Mouse (Mus musculus) embryo, embryonic 11 days (tissue): ENCODE data around the gene Snrnp70.
"Not testable (repeated sequence)": the region's sequence is repeated elsewhere in the genome, so short reads cannot be mapped to it uniquely, and the experiment has no call there.

ENCODE experiments used
- DNase-seq: peaks from one replicate; pipeline ENCODE4 v3.0.0-alpha.2; 2015

The Snrnp70 gene

DNA sequence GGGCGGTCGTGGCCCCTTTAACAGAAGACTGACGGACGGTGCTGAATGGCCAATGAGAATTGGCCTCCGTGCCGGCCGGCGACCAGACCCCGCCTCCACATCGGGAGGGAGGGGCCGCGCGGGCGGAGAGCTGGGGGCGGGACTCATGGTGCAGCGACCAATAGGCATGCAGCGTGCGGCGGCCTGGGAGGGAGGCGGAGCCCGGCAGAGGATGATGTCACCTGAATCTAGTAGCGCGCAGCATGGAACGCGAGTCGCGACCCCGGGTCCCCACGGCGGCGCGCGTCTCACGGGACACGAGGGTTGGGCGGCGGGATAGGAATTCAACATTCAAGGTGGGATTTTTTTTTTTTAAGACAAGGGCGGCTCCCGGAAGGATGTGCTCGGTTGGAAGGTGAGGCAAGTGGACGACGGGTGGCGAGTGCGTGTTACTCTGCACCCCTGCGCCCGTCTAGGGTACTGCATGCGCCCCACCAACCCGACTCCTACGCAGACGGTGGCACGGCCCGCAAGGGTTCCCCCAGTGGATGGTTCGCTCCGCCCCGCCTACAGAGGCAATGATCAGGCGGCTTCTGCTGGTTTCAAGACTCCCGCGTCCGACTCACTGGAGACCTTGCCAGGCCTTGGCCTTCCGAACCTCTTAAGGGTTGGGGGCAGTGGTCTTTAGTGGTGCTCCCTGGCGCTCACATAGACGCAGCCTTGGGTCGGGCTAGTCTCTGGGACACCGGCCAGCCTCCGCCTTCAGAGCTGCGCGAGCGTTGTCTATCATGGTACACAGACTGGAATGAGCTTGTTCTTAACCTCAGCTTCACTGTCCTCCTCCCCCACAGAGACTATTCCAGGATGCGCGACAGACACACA lies 28.3 kb downstream of the Snrnp70 start:
- peak; percentile 97 for DNase-seq

DNA sequence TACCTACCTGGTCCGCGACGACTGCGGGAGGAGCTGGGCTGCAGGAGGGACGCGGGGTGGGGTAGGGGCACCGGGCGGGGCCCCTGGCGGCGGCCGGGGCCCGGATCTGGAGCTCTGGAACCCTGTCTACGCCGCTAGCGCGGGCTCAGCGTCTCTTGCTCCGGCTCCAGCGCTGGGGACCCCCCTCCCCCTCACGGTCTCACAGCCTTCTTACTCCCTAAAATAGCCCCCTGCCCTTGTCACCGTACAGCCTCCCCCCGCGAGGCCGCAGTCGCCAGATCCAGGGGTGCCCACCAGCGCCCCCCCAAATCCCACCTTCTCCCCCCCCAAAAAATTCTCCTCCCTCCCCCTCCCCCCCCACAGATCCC lies 28.9 kb downstream of the Snrnp70 start, which contains the start of gene Ppfia3:
TSS of gene Ppfia3 (minus strand) at position 368 of the 368 bp plus-strand sequence.
- DNase-seq: peak; percentile 67

DNA sequence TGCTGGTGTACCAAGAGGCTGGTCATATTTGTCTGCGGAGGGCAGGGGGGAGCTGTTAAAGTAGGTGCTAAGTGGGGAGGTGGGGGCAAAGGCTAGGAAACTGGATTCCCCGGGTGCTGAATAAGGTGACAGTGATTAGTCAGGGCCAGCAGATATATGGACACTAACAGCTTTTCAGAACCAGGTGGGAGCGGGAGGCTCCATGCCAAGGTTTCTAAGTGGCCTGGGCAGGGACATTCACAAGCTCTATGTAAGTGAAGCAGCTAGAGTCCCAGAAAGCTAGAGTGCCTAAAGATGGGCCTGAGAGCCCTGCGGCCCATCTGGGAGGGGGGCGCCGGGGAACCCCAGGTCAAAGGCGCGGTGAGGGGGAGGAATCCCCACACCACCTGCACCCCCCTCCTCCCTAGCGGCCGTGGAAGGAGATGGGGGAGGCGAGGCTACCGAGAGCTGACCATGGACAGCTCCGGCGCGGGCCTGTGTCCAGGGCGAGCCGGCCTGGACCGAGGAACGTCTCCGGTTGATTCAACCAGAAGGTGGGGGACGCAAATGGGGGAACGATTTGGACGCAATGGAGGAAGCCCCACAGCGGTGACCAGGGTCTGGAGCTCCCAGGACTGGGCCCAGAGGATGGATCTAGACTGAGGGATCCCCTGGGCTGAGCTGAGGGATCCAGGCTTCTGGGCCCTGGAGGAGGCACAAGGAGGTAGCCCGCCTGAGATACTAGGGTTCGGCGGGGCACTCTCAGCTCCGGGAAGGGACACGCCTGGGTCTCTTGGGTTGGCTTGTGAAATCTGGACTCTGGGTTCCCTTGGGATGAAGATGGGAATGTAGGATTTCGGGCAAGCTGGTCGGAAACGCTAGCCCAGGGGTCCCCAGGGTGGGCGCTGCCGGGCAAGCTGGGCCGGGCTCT lies 29.5 kb downstream of the Snrnp70 start:
- peak; percentile 74 for DNase-seq

DNA sequence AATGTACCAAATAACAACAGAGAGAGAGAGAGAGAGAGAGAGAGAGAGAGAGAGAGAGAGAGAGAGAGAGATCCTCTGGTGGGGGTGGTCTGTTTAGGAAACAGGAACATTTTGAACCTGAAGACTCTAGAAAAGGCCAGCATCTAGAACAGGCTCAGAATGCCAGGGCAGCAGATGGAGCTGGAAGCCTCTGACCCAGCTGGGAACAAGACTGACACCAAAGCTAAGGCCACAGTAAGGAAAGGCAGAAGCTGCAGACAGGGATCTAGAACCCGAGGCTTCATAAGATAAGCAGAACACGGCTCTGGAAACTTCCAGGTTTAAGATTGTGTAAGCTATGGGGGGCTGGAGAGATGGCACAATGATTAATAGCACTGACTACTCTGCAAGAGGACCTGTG lies 31.6 kb downstream of the Snrnp70 start:
- DNase-seq: no peak

DNA sequence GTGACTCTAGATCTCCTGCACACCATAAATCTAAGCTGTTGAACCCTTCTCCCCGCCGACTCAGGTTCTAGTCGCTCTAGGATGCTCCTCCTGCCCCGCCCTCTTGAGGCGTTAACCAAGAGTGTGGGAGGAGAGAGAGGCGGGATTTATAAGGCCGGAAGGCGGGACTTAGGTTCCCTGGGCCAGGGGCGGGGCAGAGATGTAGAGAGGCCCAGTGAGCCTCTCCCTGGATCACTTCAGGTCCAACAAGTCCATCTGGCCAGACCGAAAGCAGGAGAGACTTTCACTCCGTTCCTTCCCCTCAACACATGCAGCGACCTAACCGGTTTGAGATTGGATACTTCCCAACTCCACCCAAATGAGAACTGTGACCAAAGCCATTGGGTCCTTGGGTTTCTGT lies 32.7 kb downstream of the Snrnp70 start:
- peak; percentile 87 for DNase-seq

DNA sequence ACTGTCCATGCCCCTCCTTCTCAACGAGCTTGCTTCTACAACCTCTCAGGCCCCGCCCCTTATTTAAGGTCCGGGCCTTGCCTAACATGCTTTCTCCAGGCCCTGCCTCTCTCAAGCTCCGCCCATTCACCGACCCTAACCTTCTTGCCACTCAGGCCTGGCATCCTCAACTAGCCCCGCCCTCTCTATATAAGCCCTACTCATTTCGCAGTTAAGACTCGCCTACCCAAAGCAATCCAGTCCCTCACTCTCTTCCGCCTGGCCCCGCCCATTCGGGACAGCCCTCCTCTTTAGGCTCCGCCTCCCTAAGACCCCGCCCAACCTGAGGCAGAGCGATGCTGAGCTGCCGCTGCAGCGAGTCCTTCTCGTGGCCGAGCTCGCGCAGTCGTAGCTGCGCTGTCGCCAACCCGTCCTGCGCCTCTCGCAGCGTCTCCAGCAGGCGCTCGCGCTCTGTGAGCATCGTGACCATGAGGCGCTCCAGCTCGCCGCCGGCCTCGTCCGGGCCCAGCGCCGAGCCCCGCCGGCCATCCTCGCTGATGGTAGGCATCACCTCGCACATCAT lies 34.2 kb downstream of the Snrnp70 start:
- DNase-seq: peak; percentile 93

DNA sequence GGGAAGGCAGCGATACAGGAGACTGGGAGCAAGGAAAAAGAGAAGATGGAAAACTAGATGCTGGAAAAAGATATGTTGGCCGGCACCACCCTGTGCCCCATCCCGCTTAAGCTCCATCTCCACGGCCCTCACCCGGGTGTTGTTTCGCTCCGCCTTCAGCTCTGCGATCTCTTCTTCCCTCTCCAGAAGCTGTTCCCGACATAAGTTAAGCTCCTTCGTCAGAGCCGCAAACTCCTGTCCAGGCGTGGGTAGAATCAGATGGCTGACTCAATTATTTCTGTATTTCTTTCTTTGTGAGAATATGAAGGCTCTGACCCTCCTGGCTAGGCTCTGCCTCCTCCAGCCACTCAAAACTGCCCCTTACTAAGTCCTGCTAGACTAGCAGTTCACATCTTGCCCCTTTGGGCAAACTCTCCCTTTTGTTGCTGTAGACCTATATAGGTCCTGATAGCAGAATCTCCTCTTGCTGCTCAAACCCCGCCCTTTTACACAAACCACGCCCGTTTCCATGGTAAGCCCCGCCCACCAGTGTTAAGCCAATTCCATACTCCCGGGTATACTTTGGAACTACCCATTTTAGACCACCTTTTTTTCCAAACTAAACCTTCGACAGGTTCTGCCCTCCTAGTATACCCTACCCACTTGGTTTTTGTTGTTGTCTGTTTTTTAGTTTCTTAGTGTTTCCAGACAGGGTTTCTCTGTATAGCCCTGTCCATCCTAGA lies 35.0 kb downstream of the Snrnp70 start:
- no peak for DNase-seq

DNA sequence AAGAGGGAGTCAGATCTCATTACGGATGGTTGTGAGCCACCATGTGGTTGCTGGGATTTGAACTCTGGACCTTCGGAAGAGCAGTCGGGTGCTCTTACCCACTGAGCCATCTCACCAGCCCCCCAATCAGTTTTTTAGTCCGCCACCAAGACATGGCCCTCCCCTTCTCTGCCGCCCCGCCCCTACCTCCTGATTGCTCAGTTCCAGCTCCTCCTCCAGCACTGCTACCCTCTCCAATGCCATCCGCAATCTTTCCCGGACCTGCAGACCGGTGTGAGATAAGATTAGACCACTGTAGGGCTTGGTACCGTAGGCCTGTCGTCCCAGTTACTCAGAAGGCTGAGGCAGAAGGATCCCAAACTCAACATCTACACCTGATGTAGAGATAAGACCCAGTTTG lies 36.5 kb downstream of the Snrnp70 start:
- not testable (repeated sequence) for DNase-seq

DNA sequence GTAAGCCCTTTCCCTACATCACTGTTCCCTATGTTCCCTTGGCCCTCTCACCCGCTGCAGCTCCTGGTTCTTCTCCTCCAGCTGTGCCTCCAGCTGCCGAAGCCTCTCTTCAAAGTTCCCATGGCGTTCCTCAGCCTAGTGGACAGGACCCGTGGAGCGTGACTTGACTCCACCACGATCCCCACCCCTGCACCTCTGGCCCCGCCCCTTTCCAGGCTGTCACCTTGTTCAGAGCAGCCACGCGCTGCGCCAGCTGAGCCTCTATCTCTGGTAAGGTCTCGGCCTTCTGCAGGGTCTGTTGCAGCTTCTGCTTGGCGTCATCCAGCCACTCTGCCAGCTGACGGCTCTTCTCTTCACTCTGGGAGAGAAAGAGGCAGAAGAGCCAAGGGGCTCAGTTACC lies 39.5 kb downstream of the Snrnp70 start:
- DNase-seq: no peak

DNA sequence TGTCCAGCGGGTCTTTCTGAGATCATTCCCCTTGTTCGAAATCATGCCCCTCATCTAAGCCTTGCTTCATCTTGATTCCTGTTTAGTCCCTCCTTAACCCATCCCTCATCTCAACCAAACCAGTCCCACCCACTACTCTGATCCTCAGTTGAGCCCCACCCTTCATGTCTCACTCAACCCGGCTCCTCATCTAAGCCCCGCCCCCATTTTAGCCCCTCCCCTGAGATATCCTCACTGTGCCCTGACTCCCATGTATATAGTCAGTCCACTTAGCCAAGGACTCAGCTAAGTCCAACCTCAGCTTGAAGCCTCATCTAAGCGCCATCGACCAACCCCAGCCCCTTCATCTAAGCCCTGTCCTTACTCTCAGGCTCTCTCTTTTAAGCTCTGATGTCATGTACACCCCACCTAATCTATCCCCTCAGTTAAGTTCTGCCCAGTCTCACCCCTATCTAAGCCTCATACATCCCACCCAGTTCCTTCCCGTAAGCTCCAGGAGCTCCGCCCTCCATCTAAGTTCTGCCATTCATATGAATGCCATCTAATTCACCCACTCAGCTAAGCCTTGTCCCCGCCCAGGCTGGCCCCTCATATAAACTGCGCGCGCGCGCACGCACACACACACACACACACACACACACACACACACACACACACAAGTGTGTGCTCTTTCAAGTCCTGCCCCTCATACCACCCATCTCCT lies 40.1 kb downstream of the Snrnp70 start:
- DNase-seq: no peak

DNA sequence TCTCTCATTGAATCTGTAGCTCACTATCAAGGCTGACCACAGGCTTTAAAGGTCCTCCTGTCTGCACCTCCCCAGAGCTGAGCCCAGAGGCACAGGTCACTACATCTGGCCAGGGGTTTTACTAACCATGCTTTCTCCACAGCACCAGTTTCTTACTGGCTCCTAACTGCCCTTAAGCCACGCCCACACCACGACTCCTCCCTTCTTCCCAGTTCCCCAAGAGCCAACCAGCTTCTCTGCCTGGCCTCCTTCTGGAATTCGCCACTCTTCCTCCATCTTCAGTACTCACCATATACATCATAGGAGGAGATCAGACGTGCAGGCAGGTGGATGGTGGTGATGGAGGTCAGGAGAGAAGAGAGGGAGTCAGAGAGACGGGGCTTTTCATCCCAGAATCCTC lies 42.5 kb downstream of the Snrnp70 start:
- DNase-seq: no peak

DNA sequence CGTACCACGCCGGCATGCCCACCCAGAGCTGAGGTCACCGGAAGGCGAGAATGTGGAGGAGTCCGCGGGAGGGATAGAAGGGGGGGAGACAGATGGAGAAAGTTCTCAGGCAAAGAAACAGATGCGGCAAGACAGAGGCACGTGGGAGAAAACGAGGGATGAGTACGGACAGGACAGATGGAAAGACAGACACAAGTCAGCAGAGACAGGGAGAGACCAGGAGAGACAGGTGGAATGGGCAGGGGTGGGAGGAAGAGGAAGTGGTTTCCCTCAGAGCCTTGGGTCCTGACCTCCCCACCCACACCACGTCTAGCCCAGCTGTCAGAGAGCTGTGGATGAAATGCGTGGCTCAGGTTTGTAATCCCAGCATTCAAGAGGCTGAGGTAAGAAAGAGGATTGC lies 48.6 kb downstream of the Snrnp70 start:
- no peak for DNase-seq

DNA sequence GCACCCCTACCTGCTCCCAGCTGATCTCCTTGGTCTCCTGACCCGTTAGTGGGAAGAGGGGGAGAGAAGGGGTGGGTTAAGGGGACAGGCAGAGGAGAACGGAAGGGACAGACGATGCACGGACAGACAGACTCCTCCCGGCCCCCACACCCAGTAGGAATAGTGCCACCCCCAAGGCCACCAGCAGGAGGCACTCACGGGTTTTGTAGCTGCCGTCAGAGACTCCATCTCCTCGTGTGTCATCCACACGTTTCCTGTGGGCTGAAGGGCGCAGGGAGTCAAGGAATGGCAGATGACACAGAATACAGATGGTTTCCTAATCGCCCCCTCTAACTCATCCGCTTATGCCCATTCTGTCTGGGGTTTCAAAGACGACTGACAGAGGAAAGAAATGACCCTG lies 52.0 kb downstream of the Snrnp70 start:
- no peak for DNase-seq

DNA sequence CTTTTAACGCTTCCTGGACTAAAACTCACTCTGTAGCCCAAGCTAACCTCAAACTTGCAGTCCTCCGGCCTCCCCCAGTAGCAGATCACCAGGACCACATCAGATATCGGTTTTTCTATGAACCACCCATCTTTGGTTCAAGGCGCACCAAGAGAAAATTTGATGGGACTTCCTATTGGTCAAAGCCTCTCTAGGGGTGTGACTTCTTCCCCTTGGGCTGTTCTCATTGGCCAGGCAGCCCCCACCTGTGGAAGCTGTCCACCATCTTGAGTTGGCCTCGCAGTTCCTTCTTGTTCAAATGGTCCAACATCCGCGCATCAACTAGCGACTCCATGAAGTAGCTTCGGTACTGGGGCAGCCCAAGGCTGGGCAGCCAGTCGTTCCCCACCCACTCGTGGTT lies 53.5 kb downstream of the Snrnp70 start:
- DNase-seq: no peak

DNA sequence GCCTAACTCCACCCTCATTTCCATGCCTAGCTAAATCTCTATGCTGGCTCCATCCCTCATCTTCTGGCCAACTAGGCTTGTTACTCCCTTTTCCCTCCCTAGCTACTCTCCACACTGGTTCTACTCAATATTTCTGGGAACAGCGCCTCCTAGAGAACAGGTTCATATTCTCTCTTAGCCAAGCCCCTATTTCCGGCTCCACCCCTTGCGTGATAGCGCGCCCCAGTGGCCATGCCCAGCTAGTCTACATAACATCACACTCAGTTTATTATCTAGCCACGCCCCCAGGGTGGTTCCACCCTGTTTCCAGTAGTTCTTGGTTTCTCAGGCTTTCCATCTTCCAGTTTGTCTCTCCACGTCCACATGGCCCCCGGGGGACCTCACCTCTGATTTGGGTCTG lies 54.2 kb downstream of the Snrnp70 start:
- DNase-seq: peak; percentile 89

DNA sequence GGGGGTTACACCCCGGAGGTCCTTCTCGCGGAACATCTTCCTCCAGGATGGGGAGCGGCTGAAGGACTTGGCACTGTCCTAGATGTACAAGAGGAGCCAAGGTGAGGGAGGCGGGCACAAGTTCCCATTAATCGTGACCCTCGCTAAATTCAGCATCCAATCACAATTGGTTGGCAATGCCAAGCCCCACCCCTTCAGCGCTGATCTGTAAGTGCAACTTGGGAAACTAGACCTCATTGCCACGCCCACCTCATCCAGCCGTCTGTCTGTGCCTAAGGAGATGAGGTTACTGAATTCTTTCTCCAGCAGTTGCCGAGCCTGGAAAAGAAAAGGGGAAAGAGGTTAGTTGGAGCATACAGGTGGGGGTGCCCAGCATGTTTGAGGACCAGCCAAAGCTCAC lies 54.9 kb downstream of the Snrnp70 start:
- DNase-seq: peak; percentile 88

DNA sequence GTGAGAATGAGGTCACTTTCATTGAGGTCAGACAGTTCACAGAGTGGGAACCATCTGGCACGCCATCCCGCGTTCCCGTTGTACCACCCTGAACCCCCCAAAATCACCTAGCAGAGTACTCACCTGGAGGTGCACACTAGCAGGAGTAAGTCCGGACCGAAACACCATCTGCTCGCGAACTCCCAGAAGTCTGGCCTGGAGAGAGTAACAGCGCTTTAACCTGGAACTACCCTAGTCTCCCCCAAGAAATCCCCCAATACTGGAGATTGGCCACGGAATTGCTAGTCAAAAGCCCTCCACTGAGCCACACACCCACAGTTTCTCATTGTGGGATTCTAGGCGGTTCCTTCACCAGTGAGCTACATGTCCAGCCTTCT lies 55.5 kb downstream of the Snrnp70 start:
- DNase-seq: no peak

DNA sequence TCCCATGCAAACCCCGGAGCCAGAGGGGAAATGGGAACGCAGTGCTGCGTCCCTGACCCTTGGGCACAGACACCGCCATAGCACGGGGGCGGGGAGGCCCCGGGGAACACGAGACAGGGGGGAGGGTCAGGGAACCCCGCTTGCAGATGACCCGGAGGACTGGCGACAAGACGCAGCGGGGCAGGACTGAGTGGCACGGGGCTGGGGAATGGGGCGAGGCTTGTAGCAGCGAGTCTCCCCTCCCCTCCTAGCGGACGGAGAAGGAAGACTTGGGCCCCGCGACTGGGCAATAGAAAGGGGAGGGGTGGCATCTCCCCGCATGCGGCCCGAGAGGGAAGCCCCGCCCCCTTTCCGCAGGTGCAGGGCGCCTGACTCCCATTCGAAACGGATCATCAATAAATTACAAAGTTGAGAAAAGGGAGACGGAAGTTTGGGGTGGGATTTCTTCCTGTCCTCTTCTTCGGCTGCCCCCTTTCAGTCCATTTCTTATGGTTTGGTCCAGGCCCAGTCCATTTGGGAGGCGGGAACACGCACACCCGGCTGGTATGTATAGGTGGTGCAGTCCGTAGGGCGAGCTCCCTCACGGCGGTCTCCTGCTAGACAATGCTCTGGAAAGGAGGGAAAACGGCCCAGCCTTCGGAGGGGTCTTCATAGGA lies 56.0 kb downstream of the Snrnp70 start:
- DNase-seq: peak; percentile 91

DNA sequence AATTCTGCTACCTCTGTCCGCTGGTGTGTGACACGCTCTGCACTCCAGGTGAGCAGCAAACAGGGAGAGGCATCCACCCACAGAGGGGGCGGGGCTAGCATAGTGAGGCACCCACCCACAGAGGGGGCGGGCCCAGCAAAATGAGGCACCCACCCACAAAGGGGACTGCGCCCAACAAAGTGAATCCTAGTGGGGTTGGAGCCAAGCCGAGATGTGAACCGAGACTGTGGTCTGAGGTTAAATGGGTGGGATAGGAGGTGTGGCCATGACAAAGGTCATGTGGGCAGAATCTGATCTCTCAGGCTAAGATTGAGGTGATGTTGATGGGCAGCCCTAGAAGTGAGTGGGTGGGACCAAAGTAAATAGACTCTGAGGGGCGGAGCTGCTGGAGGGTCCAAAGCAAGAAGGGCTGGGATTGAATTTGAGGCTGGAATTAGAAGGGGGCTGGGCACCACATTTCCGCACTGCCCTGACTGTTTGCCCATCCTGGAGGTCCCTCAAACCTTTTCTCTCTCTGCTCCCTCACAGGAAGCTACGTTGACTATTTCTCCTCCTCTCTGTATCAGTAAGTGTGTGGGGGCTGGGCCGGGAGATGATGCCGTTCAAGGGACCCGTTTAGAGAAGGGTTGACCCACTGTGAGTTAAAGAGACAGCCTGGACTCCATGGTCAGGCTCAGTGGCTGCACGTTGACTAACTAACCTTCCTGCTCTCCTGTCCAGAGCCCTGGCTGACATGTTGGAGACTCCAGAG lies 57.2 kb downstream of the Snrnp70 start:
- peak; percentile 66 for DNase-seq

DNA sequence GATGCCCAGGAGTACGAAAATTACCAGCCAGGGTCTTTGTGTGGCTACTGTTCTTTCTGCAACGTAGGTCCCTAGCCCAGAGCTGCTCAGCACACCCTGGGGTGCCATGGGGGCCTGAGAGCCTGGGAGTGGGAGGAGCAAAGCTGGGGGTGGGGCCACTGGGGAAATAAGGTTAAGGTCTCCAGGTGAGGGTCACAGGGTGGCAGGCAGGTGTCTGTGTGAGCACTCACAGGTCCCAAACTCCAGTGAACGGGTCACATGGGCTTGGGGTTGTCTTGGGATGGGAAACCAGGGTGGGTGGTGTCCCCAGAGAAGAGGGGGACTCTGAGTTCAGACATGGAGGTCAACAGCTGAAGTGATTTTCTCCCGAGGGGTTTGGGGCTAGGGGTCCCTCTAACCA lies 58.1 kb downstream of the Snrnp70 start:
- DNase-seq: no peak

DNA sequence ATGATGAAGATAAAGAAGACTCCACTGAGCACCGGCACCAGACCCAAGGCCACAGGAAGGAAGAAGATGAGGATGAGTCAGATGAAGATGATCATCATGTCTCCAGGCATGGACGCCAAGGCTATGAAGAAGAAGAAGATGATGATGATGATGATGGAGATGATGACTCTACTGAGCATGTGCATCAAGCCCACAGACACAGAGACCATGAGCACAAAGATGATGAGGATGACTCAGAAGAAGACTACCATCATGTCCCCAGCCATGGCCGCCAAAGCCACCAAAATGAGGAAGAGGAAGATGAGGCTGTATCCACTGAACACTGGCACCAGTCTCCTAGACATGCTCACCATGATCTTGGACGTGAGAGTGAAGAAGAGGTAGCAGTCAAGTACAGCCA lies 59.2 kb downstream of the Snrnp70 start:
- no peak for DNase-seq
